Mouse (Mus musculus): ENCODE results near the gene Ryr2.

DNA sequence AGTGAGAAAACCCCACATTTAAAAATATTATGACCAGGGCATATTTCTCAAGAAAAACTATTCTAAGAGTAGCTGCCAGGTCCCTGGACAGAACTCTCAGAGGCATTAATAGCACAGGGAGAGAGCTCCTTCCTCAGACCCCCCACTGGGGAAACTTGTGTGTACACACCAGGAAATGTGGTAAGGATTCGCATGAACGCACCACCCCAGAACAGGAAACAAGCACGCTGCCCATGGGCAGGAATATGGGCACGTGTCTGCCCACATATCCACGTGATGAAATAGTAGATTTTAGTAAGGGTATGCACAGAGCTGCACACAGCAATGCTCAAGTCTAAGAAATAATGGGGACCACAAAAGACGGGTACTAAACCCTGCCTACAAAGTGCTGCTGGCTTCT is 72.8 kb downstream of the Ryr2 start:
- TF ChIP-seq HCFC1 (IDR thresholded peaks at IDR 0.05; ENCODE audit: borderline replicate concordance, insufficient read depth, low read length) (no peak), MAFK (IDR thresholded peaks at IDR 0.05; ENCODE audit: insufficient read depth, low read depth, low read length) (no peak), ZC3H11A (IDR thresholded peaks at IDR 0.05; ENCODE audit: borderline replicate concordance, low read depth, low read length) (no peak), ZNF384 (IDR thresholded peaks at IDR 0.05; ENCODE audit: low read depth, low read length) (no peak), CHD2 (IDR thresholded peaks at IDR 0.05; ENCODE audit: low read depth, low read length) (no peak)
